Mouse (Mus musculus) induced T-regulatory cell, adult 2 months (primary cell): ENCODE measurements at regions not wholly inside any gene's neighbourhood (a gene's known extent, or its start where the extent isn't known, plus 50 kb on each side); places are given as distances from the start of the nearest gene placed in this dataset.
A peak's percentile ranks its signal among the peaks of the same experiment; 100 is the strongest.

ENCODE experiments used
- DNase-seq: peaks from one replicate; pipeline ENCODE4 v3.0.0-alpha.2; 2012; ENCODE audit warnings: low read depth

DNA sequence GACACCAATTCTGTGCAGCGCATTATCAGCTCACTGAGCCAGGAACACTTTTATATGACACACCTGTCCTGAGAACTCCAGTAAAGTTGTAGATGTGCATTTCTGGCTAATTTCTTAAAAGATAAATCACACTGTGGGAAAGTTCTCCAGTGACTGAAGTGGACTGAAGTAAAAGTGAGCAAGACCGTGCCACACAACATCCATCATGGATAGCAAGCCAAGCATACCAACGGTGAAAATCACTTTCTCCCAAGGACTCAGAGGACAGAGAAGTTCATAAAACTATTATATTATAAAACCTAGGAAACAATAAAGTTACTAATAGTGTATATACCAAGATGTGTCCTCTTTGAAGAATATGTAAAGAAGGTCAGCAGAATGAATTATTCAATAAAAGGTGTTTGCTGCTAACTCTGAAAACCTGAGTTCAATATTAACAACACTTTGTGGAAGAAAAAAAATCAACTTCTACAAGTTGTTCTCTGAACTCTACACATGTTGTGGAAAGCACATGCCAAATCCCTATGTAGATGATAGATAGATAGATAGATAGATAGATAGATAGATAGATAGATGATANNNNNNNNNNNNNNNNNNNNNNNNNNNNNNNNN is 298.2 kb upstream of the Igbp1b start:
- DNase-seq = peak; percentile 1

DNA sequence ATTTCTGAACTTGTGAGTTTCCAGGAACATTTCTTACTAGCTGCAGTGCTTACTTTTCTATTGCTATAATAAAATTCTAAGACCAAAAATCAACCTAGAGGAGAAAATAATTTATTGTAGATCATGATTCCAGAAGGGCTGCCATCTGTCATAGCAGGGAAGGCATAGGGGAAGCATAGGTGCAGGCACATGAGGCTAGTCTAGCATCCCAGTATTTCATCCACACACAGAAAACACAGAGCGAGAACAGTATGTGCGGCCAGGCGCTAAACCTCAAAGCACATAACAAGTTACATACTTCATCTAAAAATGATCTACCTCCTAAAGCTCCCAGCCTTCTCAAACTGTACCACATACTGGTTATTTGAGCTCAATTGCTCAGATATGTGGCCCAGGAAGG is 292.5 kb upstream of the Igbp1b start:
- DNase-seq = no peak

DNA sequence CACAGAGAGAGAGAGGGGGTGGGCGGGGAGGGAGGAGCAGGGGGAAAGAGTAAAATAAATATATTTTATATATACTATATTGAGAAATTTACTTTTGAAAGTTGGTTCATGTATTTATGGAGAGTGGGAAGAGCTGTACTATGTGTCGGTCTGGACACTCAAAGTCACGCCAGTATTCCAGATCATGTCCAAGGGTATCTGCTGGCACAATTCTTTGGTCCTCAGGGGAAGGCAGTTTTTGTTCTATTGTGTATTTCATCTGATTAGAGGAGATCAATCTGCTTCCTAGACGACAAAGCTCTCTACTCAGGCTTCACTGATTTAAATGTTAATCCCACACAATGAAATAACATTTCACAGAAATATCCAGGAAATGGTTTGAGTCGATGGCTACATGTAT is 288.3 kb upstream of the Igbp1b start:
- no peak for DNase-seq

DNA sequence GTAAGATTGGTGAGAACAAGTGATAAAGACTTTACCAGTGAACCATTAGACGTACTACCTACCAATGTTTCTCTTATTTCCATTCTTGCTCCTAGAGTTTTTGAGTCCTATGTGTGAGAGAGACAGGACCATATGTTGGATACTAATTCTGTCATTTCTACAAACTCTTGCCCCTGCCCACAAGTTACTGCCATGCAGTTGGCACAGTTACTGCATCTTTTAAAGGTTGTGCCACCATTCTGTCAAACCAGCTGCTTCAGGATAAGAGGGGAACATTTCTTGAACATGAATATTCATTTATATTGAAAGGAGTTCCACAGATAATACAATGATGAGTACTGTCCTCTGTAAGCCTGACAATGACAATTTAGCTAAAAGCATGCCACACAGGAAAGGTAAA is 287.1 kb upstream of the Igbp1b start:
- DNase-seq = no peak

DNA sequence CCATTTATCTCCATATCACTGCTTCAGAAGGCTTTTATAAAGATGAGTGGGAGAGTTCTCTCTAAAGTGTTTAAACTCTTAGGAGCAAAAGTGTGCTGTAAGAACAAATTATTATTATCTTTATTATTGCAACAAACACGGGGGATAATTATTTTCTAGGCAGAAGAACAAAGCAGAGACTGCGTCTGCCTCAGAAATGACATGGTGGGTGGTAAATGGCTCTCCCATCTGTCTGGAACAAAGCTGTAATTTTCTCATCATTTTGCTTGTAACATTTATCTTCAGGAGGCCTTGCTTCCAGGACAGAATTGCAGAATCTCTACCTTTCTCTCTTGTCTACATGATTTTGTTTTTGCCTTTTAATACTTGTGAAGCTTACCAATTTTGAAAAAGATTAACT is 261.8 kb upstream of the Igbp1b start:
- no peak for DNase-seq

DNA sequence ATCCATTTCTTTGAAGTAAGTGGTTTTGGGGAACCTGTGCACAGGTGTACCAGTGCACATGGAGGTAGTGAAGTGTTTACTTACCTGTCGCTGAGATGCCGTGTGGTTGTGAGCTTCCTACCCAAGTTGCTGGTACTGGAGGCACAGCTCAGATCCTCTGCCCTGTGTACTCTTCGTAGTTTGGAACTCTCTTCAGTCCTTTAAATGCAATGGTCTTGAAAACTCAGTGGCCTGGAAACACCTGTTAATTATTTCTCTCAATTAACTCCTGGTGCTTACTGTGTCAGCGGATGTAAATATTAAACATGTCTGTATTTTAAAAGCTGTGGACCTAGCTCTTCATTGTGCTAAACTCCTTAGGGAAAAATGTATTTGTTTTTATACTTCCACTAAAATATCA is 261.2 kb upstream of the Igbp1b start:
- no peak for DNase-seq

DNA sequence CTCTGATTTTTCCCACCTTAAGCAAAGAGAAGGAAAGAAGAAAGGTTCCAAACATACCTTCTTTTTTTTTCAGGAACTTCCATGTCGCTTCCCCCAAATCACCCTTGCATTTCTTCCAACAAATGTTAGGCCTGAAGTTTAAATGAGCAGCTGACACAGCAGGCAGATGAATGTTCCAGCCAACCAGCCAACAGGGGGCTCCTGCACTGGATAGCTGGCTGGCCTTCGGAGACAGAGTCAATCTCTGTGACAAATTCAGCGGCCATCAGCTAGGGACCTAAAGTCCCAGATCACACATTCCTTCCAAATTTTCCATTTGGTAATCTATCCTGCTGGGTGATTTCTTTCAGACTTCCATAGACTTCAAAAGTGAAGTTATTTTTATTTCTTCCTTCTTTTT is 256.6 kb upstream of the Igbp1b start:
- DNase-seq = no peak

DNA sequence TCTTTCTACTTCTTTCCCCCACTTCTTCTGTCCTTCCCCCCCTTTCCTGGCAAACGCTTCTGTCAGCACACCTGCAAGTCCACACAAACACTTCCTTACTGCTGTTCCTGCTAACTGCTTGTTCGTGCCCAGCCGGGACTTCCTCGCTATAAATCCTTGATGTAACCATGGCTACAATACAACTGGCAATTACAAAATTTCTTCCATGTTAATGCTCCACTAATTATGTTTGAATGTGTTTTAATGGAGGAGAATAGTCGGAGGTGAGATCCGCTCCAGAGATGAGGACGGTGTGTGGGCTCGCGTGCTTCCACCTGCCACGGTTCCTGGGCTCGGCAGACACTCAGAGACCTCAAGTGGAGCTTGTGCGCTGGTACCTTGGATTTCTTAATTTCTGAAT is 215.3 kb upstream of the Igbp1b start:
- DNase-seq = no peak

DNA sequence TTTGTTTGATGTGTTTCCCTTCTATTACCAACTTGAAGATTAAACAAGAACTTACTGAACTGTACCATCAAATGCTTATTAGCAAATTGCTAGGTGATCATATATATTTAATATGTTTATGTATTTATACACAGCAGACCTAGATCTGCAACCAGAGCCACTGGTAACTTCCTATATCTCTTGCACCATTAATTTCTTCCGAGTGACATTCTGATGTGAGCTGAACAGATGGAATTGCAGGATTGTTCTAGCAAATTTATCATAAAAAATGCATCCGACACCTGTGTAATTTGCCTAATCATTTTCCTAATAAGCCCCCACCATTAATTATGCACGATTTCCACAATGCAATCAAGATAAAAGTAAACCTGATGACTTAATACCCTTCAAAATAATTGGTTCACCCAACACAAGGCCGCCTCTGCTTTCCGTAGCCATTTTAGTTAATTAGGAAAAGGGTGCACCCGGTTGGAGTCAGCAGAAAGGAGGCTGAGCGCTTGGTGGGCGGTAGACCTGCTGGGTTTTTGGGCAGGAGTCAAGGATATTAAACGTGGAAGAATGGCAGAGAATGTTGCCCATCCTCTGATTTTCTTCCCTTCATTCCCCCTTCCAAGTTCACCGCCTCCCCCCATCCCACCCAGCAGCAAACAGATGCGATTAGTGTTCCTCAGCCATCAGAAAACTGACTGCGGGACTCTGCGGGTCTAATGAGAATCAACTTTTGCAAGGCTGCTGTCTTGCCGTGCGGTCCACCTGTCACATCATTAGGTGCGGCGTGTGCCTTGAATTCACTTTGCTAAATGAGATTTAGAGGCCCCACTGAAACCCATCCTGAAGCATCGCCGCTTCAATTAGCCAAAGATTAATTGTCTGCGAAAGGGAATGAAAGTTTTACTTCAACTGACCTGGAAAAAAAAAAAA is 214.4 kb upstream of the Igbp1b start:
- no peak for DNase-seq

DNA sequence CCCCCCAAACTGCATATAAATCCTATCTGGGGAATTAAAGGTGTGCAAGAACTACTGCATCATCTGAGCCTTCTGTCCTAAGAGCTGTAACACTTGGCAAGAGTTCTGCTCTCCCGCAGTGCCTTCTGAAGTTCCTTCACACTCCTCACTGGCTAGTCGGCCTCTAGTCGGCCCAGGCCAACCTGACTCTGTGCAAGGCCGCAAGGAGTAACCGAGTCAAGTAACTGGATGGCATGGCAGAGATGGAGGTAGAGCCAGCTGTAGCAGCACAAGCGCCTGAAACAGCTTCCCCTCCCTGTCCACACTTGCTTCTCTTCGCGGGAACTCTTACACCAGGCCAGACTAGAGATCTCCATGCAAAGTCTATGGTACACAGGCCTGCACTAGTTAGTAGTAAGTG is 179.7 kb upstream of the Igbp1b start:
- no peak for DNase-seq

DNA sequence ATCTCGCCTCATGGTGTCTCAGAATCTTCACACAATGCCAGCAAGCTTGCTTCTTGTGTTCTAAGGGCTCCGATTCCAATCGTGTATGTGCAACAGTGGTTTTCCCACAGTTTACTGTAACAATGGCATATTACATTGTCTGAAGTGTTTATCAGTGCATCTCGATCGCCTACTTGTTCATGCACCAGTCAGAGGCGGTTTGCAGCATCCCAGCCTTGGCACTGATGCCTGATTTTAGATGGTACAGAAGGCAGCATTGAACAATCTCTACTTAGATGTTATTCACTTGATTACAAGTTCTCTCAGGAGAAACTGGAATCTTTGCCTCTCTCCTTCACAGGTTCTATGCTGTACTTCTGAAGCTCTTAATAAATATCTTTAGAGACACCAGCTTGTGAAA is 176.5 kb upstream of the Igbp1b start:
- no peak for DNase-seq

DNA sequence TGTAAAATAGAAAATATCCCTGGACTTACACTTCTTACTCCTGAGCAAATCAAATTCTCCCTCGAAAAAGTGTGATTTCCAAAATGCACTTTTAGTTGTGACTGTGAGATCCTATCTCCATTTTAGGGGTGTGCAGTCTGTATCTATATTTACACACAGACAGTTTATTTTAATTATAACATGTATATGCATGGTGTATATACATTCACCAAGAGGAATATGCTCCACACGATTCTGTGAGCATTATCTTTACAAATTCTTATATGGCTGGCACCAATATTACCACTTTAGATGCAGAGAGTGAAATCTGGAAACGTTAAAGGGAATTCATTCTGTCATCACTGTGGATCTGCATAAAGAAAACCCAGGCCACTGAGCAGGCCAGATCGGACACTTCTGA is 143.5 kb upstream of the Igbp1b start:
- DNase-seq = no peak

DNA sequence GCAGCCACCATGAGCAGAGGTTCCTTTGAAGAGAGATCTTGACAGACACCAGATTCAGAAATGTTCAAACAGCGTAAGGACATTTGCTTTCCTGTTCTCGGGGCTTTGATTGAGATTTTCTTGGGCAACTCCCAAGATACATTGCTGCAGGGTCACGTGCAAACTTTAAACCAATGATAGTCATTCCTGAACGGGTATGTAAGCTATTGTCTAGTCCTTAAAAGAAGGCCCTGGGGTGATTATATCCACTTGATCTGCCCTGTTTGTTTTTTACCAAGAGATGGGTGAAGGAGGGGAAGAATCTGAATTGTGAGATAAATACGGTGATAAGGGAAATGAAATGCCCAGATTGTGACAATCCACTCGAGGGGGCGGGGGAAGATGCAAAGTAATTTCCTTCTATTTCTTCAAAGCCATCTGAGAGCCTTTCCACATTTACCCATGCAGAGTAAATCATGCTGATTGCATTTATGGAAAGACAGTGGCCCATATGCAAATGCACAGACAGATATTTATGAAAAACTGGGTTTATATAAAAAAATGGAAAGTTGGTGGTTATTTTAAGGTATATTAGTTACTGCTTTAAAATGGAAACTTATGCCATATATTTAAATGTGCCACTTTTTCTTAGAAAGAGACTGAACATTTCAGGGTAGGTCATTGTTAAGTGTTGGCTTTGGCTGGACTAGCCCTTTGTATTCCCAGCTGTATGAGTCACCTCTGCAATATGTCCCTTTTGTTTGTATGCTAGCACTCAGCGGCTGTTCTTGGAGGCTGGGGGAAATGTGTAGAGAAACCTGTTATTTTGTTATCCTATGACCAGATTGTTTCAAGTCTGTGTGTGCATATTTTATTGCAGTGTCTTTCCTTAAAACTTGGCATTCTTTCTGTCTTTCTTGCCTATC is 142.7 kb upstream of the Igbp1b start:
- no peak for DNase-seq

DNA sequence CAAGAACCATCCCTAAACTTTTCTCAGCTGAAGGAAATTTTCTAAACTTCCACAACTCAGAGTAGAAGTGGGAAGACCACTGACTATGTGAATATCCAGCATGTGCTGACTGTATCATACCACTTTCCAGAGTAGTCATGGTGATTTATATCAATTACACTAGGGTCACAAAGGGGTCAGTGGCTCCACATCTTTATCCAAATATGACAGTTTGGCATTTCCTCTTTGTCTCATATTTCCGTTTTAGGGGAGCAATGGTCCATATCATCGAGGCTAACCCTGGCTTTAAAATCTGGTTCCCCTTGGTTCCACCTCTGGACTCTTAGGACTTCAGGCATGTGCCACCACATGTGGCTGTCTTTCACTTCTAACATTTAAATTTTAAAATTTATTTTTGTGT is 136.4 kb upstream of the Igbp1b start:
- no peak for DNase-seq

DNA sequence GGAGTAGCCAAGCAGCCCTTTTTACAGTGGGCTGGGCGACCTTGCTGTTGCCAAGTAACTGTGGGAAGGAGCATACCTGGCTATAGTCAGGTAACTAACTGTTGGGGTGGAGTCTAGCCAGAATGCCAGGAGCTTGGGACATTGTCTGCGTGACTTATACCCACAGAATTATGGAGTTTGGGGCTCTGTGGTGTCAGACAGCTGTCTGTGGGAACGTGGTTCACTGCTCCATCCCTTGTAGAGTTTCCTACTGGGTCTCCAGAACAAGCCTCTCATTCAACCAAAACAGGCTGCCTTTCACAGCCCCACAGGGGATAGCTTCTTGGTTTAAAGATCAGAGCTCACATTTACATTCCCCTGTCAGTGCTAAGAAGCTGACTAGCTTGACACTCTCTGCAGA is 134.5 kb upstream of the Igbp1b start:
- DNase-seq = no peak

DNA sequence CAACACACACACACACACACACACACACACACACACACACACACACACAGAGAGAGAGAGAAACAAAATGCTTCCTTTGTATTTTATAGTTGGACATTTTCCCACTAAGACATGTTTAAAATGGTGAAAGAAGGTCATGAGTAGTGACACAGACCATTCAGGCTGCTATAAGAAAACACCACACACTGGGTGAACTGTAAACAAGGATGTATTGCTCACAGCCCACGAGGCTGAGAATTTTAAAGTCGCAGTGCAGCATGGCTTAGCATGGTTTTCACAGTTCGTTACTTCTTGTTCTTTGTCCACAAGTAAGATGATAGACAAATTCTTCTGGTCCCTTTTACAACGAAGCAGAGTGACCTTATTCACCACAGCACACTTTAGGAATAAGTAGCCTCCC is 124.6 kb upstream of the Igbp1b start:
- no peak for DNase-seq

DNA sequence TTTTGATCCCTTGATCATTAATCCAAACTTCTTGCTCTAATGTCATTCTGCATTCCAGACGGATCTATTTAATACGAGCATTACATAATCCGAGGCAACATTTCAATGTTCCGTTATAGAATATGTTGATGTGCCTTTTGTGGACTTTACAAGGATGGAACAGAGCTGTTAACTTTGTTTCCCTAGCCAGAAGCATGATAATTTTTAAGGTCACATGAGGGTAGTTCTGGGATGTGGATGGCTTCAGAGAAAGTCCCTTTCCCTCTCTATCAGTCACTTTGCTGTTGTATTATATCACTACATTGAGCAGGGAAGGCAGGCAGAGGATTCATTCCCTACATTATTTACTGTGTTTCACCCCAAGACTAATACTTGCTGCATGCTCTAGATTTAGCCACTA is 124.1 kb upstream of the Igbp1b start:
- no peak for DNase-seq

DNA sequence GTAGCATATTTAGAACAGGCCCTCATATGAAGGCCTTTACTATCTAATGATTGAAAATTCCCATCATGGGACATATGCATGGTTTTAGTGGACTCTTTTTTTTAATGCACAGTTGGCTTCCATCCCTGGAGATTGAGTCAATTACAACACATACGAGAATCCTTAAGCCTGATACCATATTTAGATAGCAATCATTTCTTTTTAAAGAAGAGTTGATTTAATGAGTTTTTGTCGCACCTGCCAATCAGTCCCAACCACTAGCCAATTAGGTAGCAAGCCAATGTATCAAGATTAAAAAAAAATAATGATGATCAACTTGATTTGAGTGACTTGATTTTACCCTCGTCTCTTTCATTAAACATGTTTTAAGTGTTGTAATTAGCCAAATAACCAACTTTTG is 103.6 kb upstream of the Igbp1b start:
- DNase-seq = no peak

DNA sequence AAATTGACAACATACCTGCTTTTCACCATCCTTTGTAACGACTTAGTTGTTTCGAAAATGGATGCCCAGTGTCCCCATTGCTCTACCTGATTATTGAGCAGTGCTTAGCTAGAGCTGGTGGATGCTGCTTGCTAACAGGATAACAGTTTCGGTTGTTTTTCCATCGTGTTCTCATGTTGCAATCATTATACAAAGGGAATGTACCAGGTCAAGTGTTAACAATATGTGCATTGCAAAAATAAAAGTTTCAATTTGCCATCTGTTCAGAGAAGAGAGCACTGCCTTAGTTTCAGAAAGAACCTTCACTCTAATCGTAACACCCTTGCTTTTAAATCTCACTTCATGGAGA is 96.6 kb upstream of the Igbp1b start:
- DNase-seq = no peak

DNA sequence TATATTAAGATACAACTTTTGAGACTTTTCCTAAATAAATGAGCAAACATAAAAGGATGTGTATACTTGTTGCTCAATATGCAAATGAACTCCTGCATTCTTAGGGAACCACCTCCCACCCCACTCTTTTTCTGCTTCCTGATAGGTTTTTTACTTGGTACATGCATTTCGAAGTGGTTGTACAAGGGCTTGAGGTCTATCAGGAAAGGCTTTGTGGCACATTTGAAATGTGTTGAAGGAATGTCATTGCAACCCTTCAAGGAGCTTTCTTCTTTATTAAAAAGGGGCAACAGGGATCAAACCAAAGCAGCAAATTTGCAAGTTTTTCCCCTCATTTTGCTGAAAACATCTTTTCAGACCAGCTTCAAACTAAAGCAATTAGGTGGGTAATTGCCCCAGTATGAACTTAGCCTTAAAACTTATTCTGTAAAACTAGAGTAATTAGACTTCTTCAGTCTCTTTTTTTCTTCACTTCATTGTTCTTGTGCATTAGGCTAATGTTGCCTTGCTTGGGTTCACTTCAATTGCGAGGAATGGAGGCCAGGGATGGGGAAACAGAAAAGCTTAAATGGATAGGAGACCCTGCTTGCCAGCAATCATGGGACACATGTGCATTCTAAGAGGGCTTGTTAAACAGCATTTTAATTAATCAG is 96.1 kb upstream of the Igbp1b start:
- DNase-seq = no peak

DNA sequence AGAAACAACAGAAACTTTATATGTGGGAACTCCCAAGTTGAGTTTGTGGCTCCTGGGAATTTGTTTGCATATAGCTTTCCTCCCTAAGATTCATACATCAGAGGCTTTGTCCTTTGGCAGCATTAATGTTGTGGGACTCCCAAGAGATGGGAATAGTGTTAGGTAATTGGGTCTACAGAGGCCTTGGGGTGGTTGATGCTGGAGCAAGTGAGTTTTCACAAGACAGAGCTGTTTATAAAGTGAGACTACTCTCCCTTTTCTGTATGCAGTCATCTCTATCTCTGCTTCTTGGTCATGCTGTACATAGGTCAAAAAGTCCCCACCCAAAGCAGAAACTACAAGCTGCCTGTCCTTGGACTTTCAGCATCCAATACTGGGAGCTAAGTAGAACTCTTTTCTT is 59.4 kb upstream of the Igbp1b start:
- no peak for DNase-seq
